Mouse (Mus musculus): Measurements from ENCODE around the gene Fli1.

Fli1 gene

DNA sequence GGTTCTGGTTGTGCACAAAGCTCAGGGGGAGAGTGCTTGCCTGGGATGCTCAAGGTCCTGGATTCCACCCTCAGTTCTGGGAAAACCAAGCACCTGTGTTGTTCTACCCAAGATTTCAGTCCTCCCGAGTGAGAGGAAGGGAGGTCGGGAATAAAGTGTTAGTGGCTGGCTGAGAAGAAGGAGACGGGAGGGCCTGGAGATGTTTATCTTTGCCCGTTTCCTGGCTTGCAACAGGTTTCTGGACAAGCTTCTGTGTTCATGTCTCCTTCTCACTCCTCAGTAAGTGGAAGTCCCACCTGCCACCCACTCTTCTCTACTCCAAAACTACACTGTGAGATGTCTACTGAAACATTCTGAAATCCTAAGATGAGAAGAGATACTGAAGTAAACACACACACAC is 39.2 kb downstream of the Fli1 start:
- no peak for DNase-seq (ENCODE audit: low read depth, low spot score)

DNA sequence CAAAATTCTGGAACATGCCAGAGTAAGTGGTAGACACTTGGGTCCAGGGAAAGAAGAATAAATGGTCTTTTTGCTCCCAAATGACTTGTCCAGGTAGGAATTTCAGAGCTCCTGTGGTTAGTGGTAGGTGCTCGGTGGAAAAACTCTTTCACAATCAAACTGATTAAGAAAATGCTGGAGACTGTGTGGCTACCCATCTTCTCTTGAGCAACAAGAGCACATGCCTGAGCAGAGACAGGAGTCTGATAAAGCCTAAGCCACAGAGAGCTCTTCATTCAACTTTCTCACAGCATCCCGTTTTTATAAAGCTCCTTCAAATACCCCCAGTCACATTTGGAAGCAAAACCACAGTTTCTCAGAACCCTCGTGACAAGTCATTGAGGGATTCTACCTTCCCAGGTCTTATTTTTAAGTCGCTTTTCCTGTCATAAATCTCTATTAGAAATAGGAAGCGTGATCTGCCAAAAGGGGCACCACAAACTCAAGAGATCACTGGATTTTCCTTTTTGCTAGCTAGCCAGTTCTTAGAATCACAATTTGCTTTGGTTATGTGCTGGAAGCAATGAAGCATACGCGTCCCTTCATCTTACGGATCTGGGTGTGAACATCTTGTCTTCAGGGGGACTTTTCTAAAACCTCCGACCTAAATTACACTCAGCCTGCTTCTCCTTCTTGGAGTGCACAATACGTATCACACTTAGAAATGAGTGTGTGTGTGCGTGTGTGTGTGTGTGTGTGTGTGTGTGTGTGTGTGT is 40.2 kb downstream of the Fli1 start:
- no peak for DNase-seq (ENCODE audit: low read depth, low spot score)

DNA sequence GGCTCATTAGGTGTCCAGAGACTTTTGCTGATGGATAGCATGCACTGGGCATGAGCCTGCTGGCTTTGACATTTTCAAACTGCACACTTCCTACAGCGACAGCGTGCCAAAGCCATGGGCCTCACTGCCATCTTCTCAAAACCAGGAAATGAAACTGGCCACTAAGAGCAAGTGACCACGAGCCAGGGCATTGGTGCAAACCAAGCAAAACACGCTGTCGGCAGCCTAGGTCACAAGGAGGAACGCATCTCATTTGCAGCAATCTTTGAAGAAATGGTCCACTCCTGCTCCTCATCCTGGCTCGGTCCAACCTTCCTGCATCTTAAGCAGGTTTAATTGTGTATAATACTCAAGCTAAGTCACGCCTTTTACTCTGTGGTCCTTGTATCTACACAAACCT is 41.8 kb downstream of the Fli1 start:
- DNase-seq (ENCODE audit: low read depth, low spot score): peak; percentile 49

DNA sequence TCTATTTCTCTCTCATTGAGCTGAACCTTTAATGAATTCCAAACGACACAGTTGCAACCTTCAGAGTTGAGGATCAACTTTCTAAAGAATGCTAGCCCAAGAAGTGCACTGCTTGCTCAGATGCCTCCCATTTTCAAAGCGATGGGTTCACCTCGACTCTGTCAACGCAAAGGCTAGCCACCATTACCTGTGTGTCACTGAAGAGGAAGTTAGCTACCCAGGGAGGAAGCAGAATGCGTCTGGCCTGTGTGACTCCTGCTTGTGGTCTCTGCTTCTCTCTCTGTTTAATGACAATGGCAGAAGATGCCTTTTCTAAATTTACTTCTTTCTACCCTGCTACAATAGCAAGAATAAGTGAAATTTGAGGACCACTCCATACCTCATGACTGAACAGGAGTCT is 42.6 kb downstream of the Fli1 start:
- no peak for DNase-seq (ENCODE audit: low read depth, low spot score)

DNA sequence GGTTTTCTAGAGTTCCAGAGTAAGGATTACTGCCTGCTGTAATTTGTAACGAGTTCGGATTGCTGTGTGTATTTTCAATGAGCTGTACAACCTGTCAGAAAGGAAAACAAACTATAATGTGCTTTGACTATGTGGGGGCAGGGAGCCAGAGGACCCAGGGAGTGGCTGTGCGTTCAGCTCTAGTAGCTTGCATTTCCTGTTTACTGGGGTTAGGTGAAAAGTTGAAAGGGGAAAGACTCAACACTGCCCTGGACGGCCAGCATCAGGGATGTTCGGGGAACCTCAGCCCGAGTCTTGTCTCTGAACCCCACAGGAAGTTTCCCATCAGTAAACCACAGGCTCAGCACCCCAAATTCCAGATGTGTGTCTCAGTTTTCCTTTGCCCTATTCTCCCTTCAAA is 43.2 kb downstream of the Fli1 start:
- no peak for DNase-seq (ENCODE audit: low read depth, low spot score)

DNA sequence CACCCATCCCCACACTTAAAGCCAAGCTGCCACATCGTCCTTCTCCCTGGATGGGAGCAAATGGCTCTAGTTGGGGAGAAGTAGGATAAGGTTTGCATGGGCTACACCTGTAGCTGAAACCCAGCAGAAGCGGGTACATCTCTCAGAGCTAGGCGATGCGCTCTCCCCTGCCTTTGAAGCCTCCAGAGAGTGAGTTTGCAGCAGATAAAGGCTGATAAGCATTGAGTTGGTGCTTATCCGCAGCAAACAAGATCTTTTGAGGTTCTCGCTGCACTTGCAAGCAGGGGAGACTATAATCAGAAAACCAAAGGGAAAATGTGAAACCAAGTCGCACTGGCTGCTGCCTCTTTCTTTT is 47.0 kb downstream of the Fli1 start:
- no peak for DNase-seq (ENCODE audit: low read depth, low spot score)

DNA sequence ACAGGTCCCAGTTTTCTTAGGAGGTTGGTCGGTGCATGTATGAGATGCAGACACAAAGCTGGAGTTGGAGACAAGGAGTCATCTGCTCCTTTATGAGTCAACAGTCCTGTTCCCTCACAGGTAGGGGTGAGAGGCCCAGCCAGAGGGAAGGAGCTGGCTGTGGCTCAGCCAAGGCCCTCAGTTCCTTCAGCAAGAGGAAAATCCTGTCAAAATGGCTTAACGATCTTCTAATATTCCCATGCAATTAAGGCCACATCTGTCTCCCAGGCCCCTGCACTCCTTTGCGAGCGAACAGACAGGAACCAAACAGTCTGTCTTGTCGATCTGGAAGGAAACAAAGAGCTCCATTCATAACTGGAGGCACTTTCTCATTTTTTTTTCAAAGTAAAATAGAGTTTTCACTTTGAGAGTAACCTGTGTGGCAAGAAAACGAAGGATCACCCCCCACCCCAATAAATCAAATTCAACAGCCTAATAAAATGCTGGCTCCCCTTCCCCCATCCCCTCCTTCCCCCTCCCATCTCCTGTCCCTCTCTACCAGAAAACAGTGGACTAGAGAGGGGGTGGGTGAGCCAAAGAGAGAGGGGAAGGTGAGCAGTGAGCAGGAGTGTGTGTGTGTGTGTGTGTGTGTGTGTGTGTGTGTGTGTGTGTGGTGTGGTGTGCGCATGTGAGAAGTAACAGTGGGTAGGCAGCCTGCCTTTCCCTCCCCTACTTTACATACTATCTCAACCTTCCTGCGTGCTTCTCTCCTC is 47.6 kb downstream of the Fli1 start:
- no peak for DNase-seq (ENCODE audit: low read depth, low spot score)

DNA sequence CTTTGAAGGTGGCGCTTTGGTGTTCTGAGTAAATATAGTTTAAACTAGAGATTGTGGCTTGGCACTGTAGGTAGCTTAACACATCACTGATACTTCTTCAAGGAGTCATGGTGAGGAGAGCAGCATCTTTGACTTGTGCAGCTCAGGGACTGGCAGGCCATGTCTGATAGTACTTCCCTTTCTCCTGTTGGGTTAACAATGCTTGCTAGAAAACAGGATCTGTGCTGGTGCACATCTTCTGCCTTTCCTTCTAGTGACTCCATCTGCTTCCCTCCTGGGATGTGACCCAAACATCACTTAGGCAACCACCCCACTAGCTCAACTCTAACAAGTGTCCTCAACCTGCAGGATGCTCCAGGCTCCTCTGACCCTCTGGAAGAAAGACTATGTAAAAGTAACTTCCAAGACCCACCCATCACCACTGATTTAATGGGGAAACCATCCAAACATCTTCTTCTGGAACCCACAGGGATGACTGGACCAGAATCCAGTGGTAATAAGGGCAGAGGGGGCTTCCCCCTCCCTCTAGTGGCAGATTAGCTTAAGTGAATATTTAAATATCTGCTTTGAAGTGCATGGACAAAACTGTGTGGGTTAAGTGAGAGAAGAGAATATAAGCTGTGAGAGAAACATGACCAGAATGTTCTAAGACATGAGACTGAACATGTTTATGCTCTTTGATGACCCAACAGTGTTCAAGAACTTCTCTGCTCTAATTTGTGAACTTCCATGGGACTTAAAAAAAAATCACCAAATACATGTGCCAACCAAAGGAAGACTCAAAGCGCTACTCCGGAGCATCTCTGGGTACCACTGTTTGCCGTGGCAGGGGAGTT is 48.9 kb downstream of the Fli1 start:
- no peak for DNase-seq (ENCODE audit: low read depth, low spot score)

DNA sequence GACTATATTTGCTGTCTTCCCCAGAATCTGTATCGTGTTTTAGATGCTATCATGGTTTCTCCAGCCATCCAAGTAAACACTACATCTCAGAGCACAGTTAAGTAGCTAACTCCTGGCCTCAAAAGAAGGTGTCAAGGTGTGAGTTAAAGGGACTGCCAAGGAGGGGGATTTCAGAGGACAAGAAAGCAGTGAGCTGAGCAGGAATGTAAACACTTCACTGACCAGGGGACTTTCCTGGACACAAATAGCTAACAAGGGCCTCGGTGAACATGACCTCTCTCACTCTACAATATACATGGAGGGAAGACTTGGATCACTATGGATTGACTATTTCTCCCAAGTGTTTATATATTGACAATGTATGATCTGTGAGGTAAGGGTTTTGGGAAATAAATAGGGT is 49.9 kb downstream of the Fli1 start:
- DNase-seq (ENCODE audit: low read depth, low spot score): no peak

DNA sequence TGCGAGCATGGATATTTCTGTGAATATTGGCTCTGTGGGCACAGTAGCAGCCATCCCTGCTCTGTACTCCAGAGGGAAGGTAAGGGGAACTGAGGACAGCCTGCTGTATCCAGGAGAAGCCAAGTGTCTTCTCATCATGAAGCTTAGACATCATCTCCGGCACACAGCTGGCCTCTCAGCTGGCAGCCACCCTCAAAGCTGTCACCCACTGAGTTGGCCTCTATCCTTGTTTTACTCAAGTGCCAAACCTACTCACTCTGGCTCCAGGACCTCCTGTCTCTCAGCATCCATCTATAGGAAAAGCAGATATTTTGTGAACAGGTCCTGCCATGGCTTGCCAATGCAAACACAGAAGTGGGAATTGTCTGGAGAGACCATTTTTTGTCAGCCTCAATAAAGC is 51.2 kb downstream of the Fli1 start:
- no peak for DNase-seq (ENCODE audit: low read depth, low spot score)

DNA sequence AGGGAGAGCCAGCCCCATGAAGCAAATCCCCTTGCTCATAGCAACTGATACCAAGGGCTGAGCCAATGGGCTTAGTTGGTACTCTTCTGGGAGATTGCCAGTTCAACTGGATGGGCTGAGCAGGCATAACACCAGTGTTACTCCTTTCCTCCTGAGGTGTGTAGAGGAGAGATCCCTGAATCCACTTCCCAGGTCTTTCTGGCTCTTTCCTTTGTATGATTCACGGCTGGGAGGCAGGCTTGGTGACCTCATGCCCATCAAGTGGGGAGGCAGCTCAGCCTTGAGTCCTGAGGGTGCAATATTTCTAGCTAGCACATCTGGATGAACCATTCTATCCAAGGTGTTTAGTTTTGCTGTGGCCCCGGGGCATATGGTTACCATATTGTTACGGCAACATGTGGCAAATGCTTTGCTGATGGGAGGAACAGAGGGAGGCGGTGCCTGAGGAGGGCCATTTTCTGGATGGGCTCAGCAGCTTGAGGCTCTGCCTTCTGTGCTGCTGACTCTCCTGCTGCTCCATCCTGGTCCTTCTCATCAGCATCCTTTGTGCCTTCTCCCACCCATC is 52.8 kb downstream of the Fli1 start:
- no peak for DNase-seq (ENCODE audit: low read depth, low spot score)

DNA sequence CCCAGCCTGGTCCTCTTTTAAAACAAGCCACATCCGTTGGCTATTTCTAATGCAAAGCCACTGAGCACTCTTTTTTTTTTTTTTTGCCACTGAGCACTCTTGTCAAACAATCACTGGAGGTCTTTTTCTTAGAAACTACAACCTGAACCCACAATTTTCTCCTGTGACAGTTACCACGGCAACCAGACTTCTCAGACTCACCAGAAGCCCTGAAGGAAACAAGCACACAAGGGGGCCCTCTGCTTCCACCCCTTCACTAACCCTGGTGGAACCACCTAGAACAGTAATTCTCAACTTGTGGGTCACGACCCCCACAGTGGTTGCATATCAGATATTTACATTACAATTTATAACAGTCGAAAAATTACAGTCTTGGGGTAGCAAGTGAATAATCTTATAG is 53.3 kb downstream of the Fli1 start:
- no peak for DNase-seq (ENCODE audit: low read depth, low spot score)

DNA sequence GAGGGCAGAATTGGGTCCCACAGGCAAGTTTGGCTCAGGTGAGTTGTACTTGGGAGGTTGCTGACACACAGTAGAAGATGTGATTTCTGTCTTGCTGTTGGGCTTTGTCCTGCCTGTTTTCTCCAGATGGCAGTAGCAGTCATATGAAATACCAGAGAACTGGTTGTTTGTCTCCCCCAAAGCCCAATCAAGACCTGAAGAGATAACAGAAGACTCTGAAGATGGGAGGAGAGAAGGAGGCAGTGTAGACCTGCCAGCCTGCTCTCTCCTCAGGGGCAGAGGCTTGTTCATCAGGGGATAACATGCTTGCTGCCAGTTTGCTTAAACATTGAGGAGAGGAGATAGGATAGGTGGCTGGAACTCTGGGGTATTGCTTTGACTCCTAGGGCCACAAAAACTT is 54.0 kb downstream of the Fli1 start:
- no peak for DNase-seq (ENCODE audit: low read depth, low spot score)

DNA sequence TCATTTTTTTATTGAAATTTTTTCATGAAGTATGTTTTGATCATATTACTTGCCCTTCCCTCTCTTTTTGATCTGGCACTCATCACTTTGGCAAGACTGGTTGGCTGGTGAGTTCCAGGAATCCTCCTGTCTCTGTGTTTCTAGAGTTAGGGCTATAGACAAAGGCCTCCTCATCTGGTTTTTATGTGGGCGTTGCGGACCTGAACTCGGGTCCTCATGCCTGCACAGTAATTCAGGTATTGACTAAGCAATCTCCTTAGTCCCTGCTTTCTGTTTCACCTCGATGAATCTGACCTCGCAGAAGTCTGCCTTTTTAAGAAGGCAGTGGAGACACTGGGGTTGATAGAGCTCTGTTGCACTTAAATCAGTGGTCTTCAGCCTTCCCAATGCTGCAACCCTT is 54.8 kb downstream of the Fli1 start:
- no peak for DNase-seq (ENCODE audit: low read depth, low spot score)

DNA sequence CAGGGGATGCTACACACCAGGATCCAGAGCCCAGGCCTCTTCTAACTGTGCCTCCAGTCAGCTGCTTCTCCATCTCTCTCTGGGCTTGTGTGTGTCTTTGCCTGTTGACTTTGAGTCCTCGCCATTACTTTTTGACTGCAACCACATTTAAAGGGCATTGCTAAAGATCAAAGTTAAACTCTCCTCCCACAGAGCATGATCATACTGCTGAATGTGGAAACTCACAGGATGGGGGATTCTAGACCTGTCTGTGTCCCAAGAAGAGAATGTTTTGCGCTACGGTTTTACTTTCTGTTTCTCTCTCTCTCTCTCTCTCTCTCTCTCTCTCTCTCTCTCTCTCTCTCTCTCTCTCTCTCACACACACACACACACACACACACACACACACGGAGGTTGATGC is 55.3 kb downstream of the Fli1 start:
- DNase-seq (ENCODE audit: low read depth, low spot score): no peak

DNA sequence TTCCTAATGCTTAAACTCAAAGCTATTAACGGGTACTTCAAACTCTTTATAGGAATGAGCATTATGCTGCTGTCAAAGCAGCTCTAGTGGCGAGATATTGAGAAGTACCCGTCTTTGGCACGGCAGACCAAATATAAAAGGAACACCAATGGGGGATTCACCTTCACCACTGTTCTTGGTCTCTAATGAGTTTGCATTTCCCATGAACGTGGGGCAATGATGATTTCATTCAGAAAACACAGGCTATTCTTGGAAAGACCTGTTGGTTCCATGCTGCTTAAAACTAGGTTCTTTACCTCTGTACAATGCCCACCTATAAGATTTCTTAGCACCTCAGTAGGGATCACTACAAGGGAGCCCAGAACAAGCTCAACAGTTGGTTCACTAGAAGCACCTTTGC is 62.2 kb downstream of the Fli1 start:
- DNase-seq (ENCODE audit: low read depth, low spot score): no peak

DNA sequence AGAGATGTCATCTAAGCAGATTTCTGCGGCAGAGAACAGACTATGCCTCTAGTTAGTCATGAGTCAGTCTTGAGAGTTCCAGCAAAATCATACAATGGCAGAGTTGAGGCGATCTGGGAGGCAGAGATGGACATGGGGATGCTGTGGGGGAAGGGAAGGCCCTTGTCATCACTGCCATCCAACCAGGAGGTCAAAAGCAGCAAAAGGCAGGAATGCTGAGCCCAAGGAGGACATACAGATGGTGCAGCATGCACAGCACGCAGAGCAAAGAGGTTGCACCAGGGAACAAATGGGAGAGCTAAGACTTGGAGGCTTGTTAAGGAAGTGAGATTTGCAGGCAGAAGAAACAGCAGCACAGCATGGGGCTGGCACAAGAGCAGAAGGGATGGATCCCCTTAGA is 63.9 kb downstream of the Fli1 start:
- DNase-seq (ENCODE audit: low read depth, low spot score): no peak

DNA sequence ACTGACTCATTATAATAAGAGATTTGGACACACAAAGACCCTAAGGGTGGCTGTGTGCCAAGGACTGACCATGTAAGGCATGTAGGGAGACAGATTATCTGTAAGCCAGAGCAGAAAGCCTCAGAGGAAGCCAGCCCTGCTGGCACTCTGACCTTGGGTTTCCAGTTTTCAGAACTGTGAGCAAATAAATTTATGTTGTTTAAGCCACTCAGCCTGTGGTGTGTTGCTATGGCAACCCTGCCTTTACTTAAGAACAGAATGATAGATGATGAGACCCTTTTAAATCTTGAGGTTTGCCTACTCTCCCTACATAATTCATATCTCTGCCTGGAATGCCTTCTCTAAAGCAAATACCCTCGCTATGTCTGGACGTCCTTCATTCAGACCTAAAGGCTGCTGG is 64.6 kb downstream of the Fli1 start:
- DNase-seq (ENCODE audit: low read depth, low spot score): no peak

DNA sequence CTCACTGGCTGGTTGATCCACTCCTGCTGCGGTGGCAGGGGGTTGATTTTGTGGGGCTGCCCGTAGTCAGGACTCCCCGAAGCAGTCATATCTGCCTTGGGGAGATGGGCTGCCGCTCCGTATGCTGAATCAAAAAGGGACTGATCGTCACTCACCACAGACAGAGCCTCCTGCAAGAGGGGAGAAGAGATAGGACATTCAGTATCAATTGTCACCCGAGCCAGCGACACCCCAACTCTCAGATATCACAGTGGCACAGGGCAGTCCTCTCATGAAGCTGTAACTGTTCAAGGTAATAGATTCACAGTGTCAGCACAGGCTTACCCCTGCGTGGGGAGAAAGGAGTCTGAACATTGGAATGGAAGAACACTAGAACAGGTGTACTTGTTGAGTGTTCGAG is 66.1 kb downstream of the Fli1 start:
- no peak for DNase-seq (ENCODE audit: low read depth, low spot score)

DNA sequence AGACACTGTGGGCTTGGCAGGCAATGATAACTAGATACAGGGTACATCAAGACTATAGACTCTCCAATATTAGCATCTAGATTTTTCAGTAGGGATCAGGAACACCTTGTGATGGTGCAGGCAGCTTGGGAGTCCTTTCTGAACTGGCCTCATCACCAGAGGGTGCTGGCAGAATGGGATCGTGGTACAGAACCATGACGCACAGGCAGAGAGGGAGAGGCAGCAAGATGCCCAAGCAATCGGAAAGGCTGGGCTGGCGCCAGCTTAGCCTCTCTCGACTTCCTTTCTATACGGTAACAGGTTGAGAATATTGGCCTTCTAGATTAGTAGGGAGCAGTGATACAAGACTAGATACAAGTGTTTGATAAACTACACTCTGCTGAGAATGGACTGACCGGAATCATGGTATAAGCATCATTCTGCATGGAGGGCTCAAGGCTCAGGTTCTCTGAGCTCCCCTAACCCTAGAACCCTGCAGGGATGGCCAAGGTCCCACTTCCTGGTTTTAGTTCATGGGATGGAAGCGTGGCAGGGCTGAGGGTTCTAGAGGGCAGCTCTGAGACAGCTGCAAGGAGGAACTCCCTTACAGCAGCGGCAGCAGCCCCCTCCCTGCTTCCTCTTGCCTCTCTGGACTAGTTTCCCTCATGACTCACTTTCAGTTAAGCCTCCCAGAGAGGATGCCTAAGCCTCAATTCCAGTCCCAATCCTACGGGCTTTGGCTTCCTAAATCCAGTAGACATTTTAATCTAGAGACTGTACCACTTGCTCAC is 67.9 kb downstream of the Fli1 start:
- DNase-seq (ENCODE audit: low read depth, low spot score): no peak

DNA sequence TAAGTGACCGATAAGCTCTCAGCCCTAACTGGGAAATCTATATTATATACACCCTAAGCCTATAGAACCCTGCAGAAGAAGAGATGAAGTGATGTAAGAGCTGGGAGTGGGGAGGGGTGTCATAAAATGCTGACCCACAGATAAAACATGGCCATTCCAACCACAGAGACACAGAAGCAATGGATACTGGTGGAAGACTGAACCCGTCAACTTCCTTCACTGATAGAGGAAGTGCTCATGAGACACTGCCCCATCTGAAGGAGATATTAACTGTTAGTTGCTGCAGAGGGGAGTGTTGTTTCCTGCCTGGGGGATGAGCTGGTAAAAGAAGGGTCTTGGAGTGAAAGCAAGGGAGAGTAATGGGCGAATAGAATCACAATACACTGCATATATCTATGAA is 70.3 kb downstream of the Fli1 start:
- DNase-seq (ENCODE audit: low read depth, low spot score): no peak
